Mouse (Mus musculus) megakaryocyte, embryonic 14.5 days (primary cell): Measurements from ENCODE around the gene Selenon.

Experiments
- FLI1 ChIP-seq: IDR thresholded peaks from 2 replicates; pipeline ENCODE4 v1.6.1; 2012; ENCODE audit warnings: low read length, inconsistent platforms, mixed read lengths
- GATA1 ChIP-seq: IDR thresholded peaks from 3 replicates; pipeline ENCODE4 v1.6.1; 2012; ENCODE audit warnings: mixed read lengths, low read length, inconsistent platforms, borderline replicate concordance

GRCm38 (mm10) chr4:134518541-134518940 lies 33.4 kb downstream of the Selenon start:
- no peak for TF ChIP-seq FLI1
- no peak for TF ChIP-seq GATA1
